In genomic region chr17:26676616-26677376, GRCm38 (mm10) we compare ENCODE assay signal across 8 mouse cellular contexts. TPM values are rescaled to one million over a fixed set of nuclear protein-coding genes. Genes with fewer than 3 reads are reported as not detected.
A peak's percentile ranks its signal among the peaks of the same experiment; 100 is the strongest.
DNase-seq lines count a peak whose midpoint lies in the region; ATAC-seq and TF ChIP-seq lines count a peak whose summit lies in the region.

No protein-coding gene starts in this region.

- no peaks in the 10 kb centered on the region for H3K9me3 ChIP-seq in hindbrain, embryonic 14.5 days (ENCODE audit: control insufficient read depth, low read length)
- no peaks in the 10 kb centered on the region for H3K9me3 ChIP-seq in limb, embryonic 14.5 days (ENCODE audit: control insufficient read depth, low read length)
- no peaks in the 10 kb centered on the region for H3K9me3 ChIP-seq in midbrain, embryonic 12.5 days

- TF ChIP-seq POLR2A in limb, embryonic 14.5 days (IDR thresholded peaks at IDR 0.05; ENCODE audit: borderline replicate concordance, extremely low read depth, insufficient read depth, insufficient read length) = no peak
- TF ChIP-seq POLR2A in testis, adult 2 months (IDR thresholded peaks at IDR 0.05; ENCODE audit: control insufficient read depth, low read depth, low read length) = no peak; the same call in 1 of the 2 replicates

- H3K4me2 ChIP-seq in hindbrain, embryonic 14.5 days (replicated peaks) = peak overlapping the region; percentile 65
- H3K4me2 ChIP-seq in limb, embryonic 14.5 days (replicated peaks; ENCODE audit: low read depth, low read length, severe bottlenecking) = peak overlapping the region; percentile 61
- H3K4me2 ChIP-seq in midbrain, embryonic 12.5 days (replicated peaks) = peak overlapping the region; percentile 71

- peak overlapping the region; percentile 85 for H3K4me3 ChIP-seq in gastrocnemius, adult 2 months
- H3K4me3 ChIP-seq in hindbrain, embryonic 14.5 days (replicated peaks; ENCODE audit: low read length) = peak overlapping the region; percentile 94
- H3K4me3 ChIP-seq in limb, embryonic 14.5 days (replicated peaks; ENCODE audit: low read length) = peak overlapping the region; percentile 82
- H3K4me3 ChIP-seq in midbrain, embryonic 12.5 days = peak overlapping the region; percentile 72
- peak overlapping the region; percentile 90 for H3K4me3 ChIP-seq in testis, adult 2 months (ENCODE audit: control insufficient read depth, low read depth, low read length)

- peak; percentile 33 for TF ChIP-seq CTCF in gastrocnemius, adult 2 months (IDR thresholded peaks at IDR 0.05)
- TF ChIP-seq CTCF in testis, adult 2 months (IDR thresholded peaks at IDR 0.05; ENCODE audit: control insufficient read depth, insufficient read depth, insufficient replicate concordance, low read depth, low read length) = no peak

- peak overlapping the region; percentile 97 for H3K27ac ChIP-seq in gastrocnemius, adult 2 months
- H3K27ac ChIP-seq in hindbrain, embryonic 14.5 days = peak overlapping the region; percentile 92
- peak overlapping the region; percentile 73 for H3K27ac ChIP-seq in limb, embryonic 14.5 days (replicated peaks; ENCODE audit: low read depth, low read length)
- H3K27ac ChIP-seq in midbrain, embryonic 12.5 days (replicated peaks) = peak overlapping the region; percentile 80
- H3K27ac ChIP-seq in testis, adult 2 months (ENCODE audit: control insufficient read depth, insufficient read depth, low read depth, low read length) = peak overlapping the region; percentile 82

- H3K9ac ChIP-seq in hindbrain, embryonic 14.5 days = peak overlapping the region; percentile 89
- H3K9ac ChIP-seq in limb, embryonic 14.5 days (ENCODE audit: low read depth, low read length, severe bottlenecking) = peak overlapping the region; percentile 65
- peak overlapping the region; percentile 76 for H3K9ac ChIP-seq in midbrain, embryonic 12.5 days (replicated peaks)

- WGBS in hindbrain, embryonic 14.5 days = 4% methylated on average over 26 of the region's 26 CpGs
- 3% methylated on average over 26 of the region's 26 CpGs for WGBS in limb, embryonic 14.5 days
- WGBS in midbrain, embryonic 12.5 days = 5% methylated on average over 26 of the region's 26 CpGs

- peak; percentile 92 for ATAC-seq in hindbrain, embryonic 14.5 days (ENCODE audit: low FRiP score)
- peak; percentile 86 for ATAC-seq in limb, embryonic 14.5 days (ENCODE audit: low FRiP score, low read depth)
- ATAC-seq in midbrain, embryonic 12.5 days (ENCODE audit: low FRiP score, low read depth) = peak; percentile 87

- H3K36me3 ChIP-seq in hindbrain, embryonic 14.5 days (replicated peaks; ENCODE audit: control insufficient read depth, insufficient read depth) = no peaks in the 10 kb centered on the region
- no peaks in the 10 kb centered on the region for H3K36me3 ChIP-seq in limb, embryonic 14.5 days (ENCODE audit: control insufficient read depth, insufficient read depth, low read length)
- H3K36me3 ChIP-seq in midbrain, embryonic 12.5 days = no peaks in the 10 kb centered on the region
- H3K36me3 ChIP-seq in testis, adult 2 months (ENCODE audit: control insufficient read depth, insufficient read depth, low read length) = no peaks in the 10 kb centered on the region

- peaks cover 26% of the 10 kb centered on the region for H3K4me1 ChIP-seq in hindbrain, embryonic 14.5 days (replicated peaks; ENCODE audit: control insufficient read depth, insufficient read depth, low read length)
- H3K4me1 ChIP-seq in limb, embryonic 14.5 days (ENCODE audit: control insufficient read depth, insufficient read depth, low read length) = peaks cover 10% of the 10 kb centered on the region; the same call in 1 of the 2 replicates
- peaks cover 20% of the 10 kb centered on the region for H3K4me1 ChIP-seq in midbrain, embryonic 12.5 days
- H3K4me1 ChIP-seq in testis, adult 2 months (ENCODE audit: control insufficient read depth, insufficient read depth, low read length) = peaks cover 2% of the 10 kb centered on the region

- intact Hi-C loops in gastrocnemius, adult 2 months (cut with DNase I) = loop anchor here (5.0 kb wide), 1 partner anchor 41 kb away; the partner anchor contains the start of gene Crebrf

- H3K27me3 ChIP-seq in hindbrain, embryonic 14.5 days (ENCODE audit: control insufficient read depth, insufficient read depth, low read length) = no peaks in the 10 kb centered on the region
- no peaks in the 10 kb centered on the region for H3K27me3 ChIP-seq in limb, embryonic 14.5 days (ENCODE audit: control insufficient read depth, insufficient read depth, low read length)
- 0 out of 2 replicates have a peak, but pooled peaks cover 7% of the 10 kb centered on the region for H3K27me3 ChIP-seq in midbrain, embryonic 12.5 days
- H3K27me3 ChIP-seq in testis, adult 2 months (ENCODE audit: control insufficient read depth, insufficient read depth, low read length) = no peaks in the 10 kb centered on the region

- DNase-seq in ovary, adult 18-20 months (ENCODE audit: low spot score) = peak; percentile 56
- no peak for DNase-seq in ovary, postnatal 10 days (ENCODE audit: low spot score)
- peak; percentile 77 to 80 for DNase-seq in cerebellum, adult 18-20 months
- peak; percentile 90 for DNase-seq in gastrocnemius, adult 2 months
- peak; percentile 57 for DNase-seq in hindbrain, embryonic 14.5 days (ENCODE audit: low spot score)
- peak; percentile 66 for DNase-seq in limb, embryonic 14.5 days (ENCODE audit: low spot score)

RNA-seq across cellular contexts. Expression of gene Atp6v0e, which starts 13.8 kb away (rescaled TPM):
- 10 to 100 TPM; 28.7 to 31.2 TPM for total RNA-seq in gastrocnemius, adult 2 months (2021)
- 91.3 and 106 TPM in 2 replicates for polyA plus RNA-seq in hindbrain, embryonic 14.5 days (2014; fragmentation: Nextera tagmentation; extraction: Ambion mirVana)
- 167 and 183 TPM in 2 replicates for polyA plus RNA-seq in limb, embryonic 14.5 days (2012; rRNA removed)
- polyA plus RNA-seq in limb, embryonic 14.5 days (2014; fragmentation: Nextera tagmentation; extraction: Ambion mirVana) = 203 and 228 TPM in 2 replicates
- polyA plus RNA-seq in midbrain, embryonic 12.5 days (2016; fragmentation: Nextera tagmentation; extraction: Ambion mirVana) = 88.3 and 92.2 TPM in 2 replicates
- 81.1 and 101 TPM in 2 replicates for polyA plus RNA-seq in testis, adult 2 months (2012; rRNA removed)

RNA-seq across cellular contexts. Expression of gene Crebrf, which starts 38.7 kb away (rescaled TPM):
- 10 to 100 TPM; 39.6 to 40.2 TPM for total RNA-seq in gastrocnemius, adult 2 months (2021)
- polyA plus RNA-seq in hindbrain, embryonic 14.5 days (2014; fragmentation: Nextera tagmentation; extraction: Ambion mirVana) = 10.2 and 10.5 TPM in 2 replicates
- polyA plus RNA-seq in limb, embryonic 14.5 days (2012; rRNA removed) = 4.9 and 5.0 TPM in 2 replicates
- polyA plus RNA-seq in limb, embryonic 14.5 days (2014; fragmentation: Nextera tagmentation; extraction: Ambion mirVana) = 5.9 and 6.5 TPM in 2 replicates
- 7.3 and 11.4 TPM in 2 replicates for polyA plus RNA-seq in midbrain, embryonic 12.5 days (2016; fragmentation: Nextera tagmentation; extraction: Ambion mirVana)
- 8.6 and 11.1 TPM in 2 replicates for polyA plus RNA-seq in testis, adult 2 months (2012; rRNA removed)
